Mouse (Mus musculus) olfactory bulb, adult 2 months (tissue): ENCODE results near the gene Vps35l.

Experiments used
- CTCF ChIP-seq: fragments of 200-500 bp; IDR thresholded peaks from 2 replicates; pipeline ENCODE4 v1.5.1; 2012; ENCODE audit warnings: low read depth, mild to moderate bottlenecking, low read length, moderate library complexity; ENCODE audit not compliant: insufficient read depth
- POLR2A ChIP-seq: fragments of 200-500 bp; IDR thresholded peaks from 2 replicates; pipeline ENCODE4 v1.6.1; 2012; ENCODE audit warnings: mild to moderate bottlenecking, low read depth, low read length, moderate library complexity; ENCODE audit not compliant: insufficient read depth

GRCm38 (mm10) chr7:118879466-118880029, 139.5 kb downstream of the Vps35l start:
- no peak for TF ChIP-seq POLR2A
- no peak for TF ChIP-seq CTCF
